Comparison of ENCODE assay signal across 8 mouse cellular contexts in the genomic region with DNA sequence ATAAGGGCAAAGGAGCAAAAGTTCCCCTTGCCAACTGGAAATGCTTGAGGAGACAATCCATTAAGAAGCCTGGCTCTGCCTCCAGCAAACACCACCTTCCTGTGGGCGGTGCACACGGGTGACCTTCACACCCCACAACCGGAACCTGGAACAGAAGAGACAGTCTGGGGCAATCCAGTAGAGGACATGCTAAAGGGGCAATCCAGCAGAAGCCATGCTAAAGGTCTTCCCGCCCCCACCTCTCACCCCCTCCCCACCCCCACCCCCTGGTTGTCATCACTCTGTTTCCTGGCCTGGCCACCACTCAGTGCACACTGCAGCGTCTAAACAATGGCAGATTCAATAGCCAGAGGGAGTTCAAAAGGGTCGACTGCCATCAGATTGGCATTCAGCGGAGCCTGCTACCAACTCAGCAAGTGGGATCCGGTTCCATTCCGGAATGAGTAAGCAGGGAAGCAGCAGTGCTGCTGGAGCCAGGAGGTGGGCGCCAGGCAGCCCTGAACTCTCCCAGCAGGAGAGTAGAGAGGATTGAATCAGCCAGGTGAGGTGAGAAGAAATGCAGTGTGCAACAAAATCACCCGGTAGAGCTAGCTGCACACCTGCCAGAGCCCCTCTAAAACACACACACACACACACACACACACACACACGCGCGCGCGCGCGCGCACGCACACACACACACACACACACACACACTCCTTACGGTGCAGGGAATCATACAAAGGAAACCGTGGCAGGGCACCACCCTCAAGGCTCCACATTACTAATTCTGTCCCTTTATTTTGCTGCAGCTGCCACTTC.
DNase-seq lines count a peak whose midpoint lies in the region; ATAC-seq and TF ChIP-seq lines count a peak whose summit lies in the region.

No protein-coding gene starts in this region.

- ATAC-seq in forebrain, postnatal 0 days, result peak; percentile 91
- ATAC-seq in neural tube, embryonic 15.5 days (ENCODE audit: low FRiP score), result no peak

- peak overlapping the region; percentile 27 for H3K4me2 ChIP-seq in forebrain, postnatal 0 days (ENCODE audit: low read depth)
- H3K4me2 ChIP-seq in neural tube, embryonic 15.5 days, result peak overlapping the region; percentile 42

- no peaks in the 10 kb centered on the region for H3K27me3 ChIP-seq in forebrain, postnatal 0 days (ENCODE audit: insufficient read depth, low read length)
- no peaks in the 10 kb centered on the region for H3K27me3 ChIP-seq in neural tube, embryonic 15.5 days (replicated peaks)

- DNase-seq in gastrocnemius, adult 2 months, result no peak
- DNase-seq in gastrocnemius, postnatal 4 days (ENCODE audit: low spot score in 2 of 2), result no peak
- peak; percentile 59 for DNase-seq in forebrain, postnatal 0 days
- DNase-seq in kidney, adult 11 months, result peak; percentile 74
- peak; percentile 30 to 35 for DNase-seq in lung, adult 18-20 months
- DNase-seq in spleen, postnatal 14 days (ENCODE audit: low spot score in 2 of 2), result no peak
- DNase-seq in layer of hippocampus, postnatal 14 days (ENCODE audit: low spot score in 2 of 2), result no peak

- 0 out of 2 replicates have a peak, but pooled peaks cover 7% of the 10 kb centered on the region for H3K4me1 ChIP-seq in forebrain, postnatal 0 days (ENCODE audit: insufficient read depth)
- H3K4me1 ChIP-seq in neural tube, embryonic 15.5 days, result peaks cover 17% of the 10 kb centered on the region

- H3K9me3 ChIP-seq in forebrain, postnatal 0 days (ENCODE audit: low read length), result no peaks in the 10 kb centered on the region
- no peaks in the 10 kb centered on the region for H3K9me3 ChIP-seq in neural tube, embryonic 15.5 days (replicated peaks)

- no peak overlapping the region for H3K27ac ChIP-seq in gastrocnemius, adult 2 months
- H3K27ac ChIP-seq in forebrain, postnatal 0 days (ENCODE audit: low read depth, low read length), result no peak overlapping the region
- H3K27ac ChIP-seq in neural tube, embryonic 15.5 days (replicated peaks), result no peak overlapping the region

- H3K9ac ChIP-seq in forebrain, postnatal 0 days, result 0 out of 2 replicates have a peak overlapping the region, but pooled peaks have one; percentile 28
- H3K9ac ChIP-seq in neural tube, embryonic 15.5 days (replicated peaks), result no peak overlapping the region

- no peaks in the 10 kb centered on the region for H3K36me3 ChIP-seq in forebrain, postnatal 0 days (ENCODE audit: insufficient read depth)
- H3K36me3 ChIP-seq in neural tube, embryonic 15.5 days, result no peaks in the 10 kb centered on the region

- intact Hi-C loops in gastrocnemius, adult 2 months (cut with DNase I), result no loop called here

- 37% methylated on average over 22 of the region's 22 CpGs for WGBS in forebrain, postnatal 0 days
- WGBS in neural tube, embryonic 15.5 days, result 30% methylated on average over 18 of the region's 22 CpGs

- TF ChIP-seq CTCF in gastrocnemius, adult 2 months (IDR thresholded peaks at IDR 0.05), result no peak
- no peak for TF ChIP-seq CTCF in forebrain, postnatal 0 days (IDR thresholded peaks at IDR 0.05; ENCODE audit: low read depth)

- 0 out of 2 replicates have a peak overlapping the region, but pooled peaks have one; percentile 7 for H3K4me3 ChIP-seq in gastrocnemius, adult 2 months
- no peak overlapping the region for H3K4me3 ChIP-seq in forebrain, postnatal 0 days (ENCODE audit: low read depth, low read length)
- H3K4me3 ChIP-seq in neural tube, embryonic 15.5 days (replicated peaks), result no peak overlapping the region

Comparison
In these comparisons a context has a peak if more than half of its experiments do, and no peak if none do; other contexts are left out.
1. DNase-seq: peak in forebrain, postnatal 0 days (single experiment), kidney, adult 11 months (single experiment) and lung, adult 18-20 months (2 of 2); none in gastrocnemius, adult 2 months (single experiment), gastrocnemius, postnatal 4 days (0 of 2), spleen, postnatal 14 days (0 of 2) and layer of hippocampus, postnatal 14 days (0 of 2).